Mouse (Mus musculus): ENCODE measurements around the gene Snph. TPM values are rescaled to one million over a fixed set of nuclear protein-coding genes. Genes with fewer than 3 reads are reported as not detected.
"Not testable (repeated sequence)": the region's sequence is repeated elsewhere in the genome, so short reads cannot be mapped to it uniquely, and the experiment has no call there.

Gene Snph
- polyA plus RNA-seq, 1 experiment from 2014 or later: 25.4 TPM

DNA sequence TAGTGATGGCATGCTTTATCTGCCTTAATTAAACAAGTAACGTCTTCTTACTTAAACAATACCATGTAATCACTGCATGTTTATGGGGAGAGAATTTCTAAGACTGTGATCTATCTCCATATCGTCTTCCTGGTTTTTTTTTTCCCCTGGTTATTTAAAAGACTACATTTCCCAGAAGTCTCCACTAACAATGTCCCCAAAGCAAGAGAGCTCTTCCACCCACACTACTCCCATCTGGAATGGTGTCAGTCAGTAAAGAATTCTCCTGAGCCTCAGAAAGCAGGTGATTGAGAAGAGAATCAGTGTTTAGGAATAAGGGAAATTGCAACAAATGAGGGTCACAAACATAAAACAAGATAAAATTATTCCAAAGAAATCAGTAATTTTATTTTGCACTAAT lies 2.5 kb upstream of the Snph start:
- DNase-seq (ENCODE audit: low spot score) (peak; percentile 53), ATAC-seq (ENCODE audit: low FRiP score) (no peak)
- H3K4me3 ChIP-seq (replicated peaks; ENCODE audit: low read length): no peak overlapping the region
- no peaks in the 10 kb centered on the region for H3K9me3 ChIP-seq (ENCODE audit: control insufficient read depth, low read length)
- H3K9ac ChIP-seq: no peak overlapping the region
- 0 out of 2 replicates have a peak, but pooled peaks cover 4% of the 10 kb centered on the region for H3K27me3 ChIP-seq (ENCODE audit: control insufficient read depth, insufficient read depth, low read length)
- peaks cover 20% of the 10 kb centered on the region; the same call in 1 of the 2 replicates for H3K4me1 ChIP-seq (replicated peaks; ENCODE audit: control insufficient read depth, insufficient read depth, low read length)
- no peaks in the 10 kb centered on the region for H3K36me3 ChIP-seq (replicated peaks; ENCODE audit: control insufficient read depth, insufficient read depth)
- no peak overlapping the region for H3K4me2 ChIP-seq (replicated peaks)
- 33% methylated on average over 2 of the region's 2 CpGs for WGBS
- no peak overlapping the region for H3K27ac ChIP-seq

DNA sequence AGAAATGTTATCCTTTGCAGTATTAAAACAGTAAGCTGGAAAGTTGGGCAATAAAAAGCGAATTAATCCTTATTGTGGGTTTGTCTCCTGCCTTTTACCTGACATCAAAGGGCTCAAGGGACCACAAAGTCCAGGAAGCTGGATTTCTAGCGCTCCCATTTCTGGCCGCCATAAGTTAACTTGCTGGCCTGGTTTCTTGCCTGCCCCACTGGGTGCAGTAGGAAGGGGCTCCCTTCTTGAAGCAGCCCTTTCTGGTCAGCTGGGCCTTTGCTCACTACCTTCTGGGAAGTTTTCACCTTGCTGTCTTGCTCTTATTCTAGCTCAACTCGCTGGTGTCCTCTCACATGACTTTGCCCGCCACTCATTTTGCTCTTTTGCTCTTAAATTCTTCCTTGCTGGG lies 589 bp upstream of the Snph start:
- Histone ChIP-seq H3K4me2 (replicated peaks) (peak overlapping the region; percentile 69), H3K9me3 (ENCODE audit: control insufficient read depth, low read length) (no peaks in the 10 kb centered on the region), H3K4me3 (replicated peaks; ENCODE audit: low read length) (peak overlapping the region; percentile 92; the same call in 1 of the 2 replicates), H3K36me3 (replicated peaks; ENCODE audit: control insufficient read depth, insufficient read depth) (no peaks in the 10 kb centered on the region), H3K9ac (peak overlapping the region; percentile 93; the same call in 1 of the 2 replicates), H3K27me3 (ENCODE audit: control insufficient read depth, insufficient read depth, low read length) (0 out of 2 replicates have a peak, but pooled peaks cover 4% of the 10 kb centered on the region), H3K4me1 (replicated peaks; ENCODE audit: control insufficient read depth, insufficient read depth, low read length) (peaks cover 22% of the 10 kb centered on the region; the same call in 1 of the 2 replicates), H3K27ac (no peak overlapping the region)
- ATAC-seq (ENCODE audit: low FRiP score) (no peak), DNase-seq (ENCODE audit: low spot score) (no peak)
- 48% methylated on average over 5 of the region's 5 CpGs for WGBS

DNA sequence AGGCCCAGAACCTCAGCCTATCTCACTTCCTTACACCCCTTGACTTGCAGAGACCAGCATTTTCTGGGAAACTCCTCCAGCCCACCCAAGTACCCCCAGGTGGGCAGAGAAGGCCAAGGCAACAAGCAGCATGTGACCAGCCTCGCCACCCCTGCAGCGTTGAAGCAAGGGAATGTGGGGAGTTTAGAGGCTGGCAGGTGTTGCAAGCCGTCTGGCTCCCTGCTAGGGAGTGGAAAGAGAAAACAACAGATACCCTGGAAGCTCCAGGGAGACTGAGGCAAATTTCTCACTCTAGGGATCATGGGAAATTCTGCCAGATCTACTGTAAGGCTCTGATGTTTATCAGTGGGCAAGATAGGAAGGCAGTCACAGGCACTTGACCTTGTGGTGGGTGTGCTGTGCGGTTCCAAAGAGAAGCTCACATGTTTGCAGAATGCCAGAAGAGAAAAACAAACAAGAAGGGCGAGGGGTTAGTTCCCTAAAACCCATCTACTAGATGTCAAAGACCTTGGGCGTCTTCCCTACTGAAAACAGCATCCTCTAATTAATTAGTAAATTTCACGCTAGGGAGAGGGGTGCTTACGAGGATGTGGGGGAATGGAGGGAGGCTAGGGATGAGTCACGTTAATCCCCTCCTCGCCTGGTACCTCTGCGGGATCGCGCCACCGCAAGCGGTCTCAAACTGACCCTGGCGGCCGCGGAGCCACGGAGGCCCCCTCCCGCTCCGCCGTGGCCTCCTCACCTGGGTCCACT lies 811 bp downstream of the Snph start:
- Histone ChIP-seq H3K27ac (peak overlapping the region; percentile 91), H3K4me3 (replicated peaks; ENCODE audit: low read length) (peak overlapping the region; percentile 92), H3K4me1 (replicated peaks; ENCODE audit: control insufficient read depth, insufficient read depth, low read length) (peaks cover 22% of the 10 kb centered on the region; the same call in 1 of the 2 replicates), H3K36me3 (replicated peaks; ENCODE audit: control insufficient read depth, insufficient read depth) (no peaks in the 10 kb centered on the region), H3K27me3 (ENCODE audit: control insufficient read depth, insufficient read depth, low read length) (0 out of 2 replicates have a peak, but pooled peaks cover 4% of the 10 kb centered on the region), H3K4me2 (replicated peaks) (peak overlapping the region; percentile 69), H3K9me3 (ENCODE audit: control insufficient read depth, low read length) (no peaks in the 10 kb centered on the region), H3K9ac (peak overlapping the region; percentile 93)
- ATAC-seq (ENCODE audit: low FRiP score): peak; percentile 7; the same call in 1 of the 2 replicates
- no peak for DNase-seq (ENCODE audit: low spot score)
- WGBS: 1% methylated on average over 22 of the region's 22 CpGs

DNA sequence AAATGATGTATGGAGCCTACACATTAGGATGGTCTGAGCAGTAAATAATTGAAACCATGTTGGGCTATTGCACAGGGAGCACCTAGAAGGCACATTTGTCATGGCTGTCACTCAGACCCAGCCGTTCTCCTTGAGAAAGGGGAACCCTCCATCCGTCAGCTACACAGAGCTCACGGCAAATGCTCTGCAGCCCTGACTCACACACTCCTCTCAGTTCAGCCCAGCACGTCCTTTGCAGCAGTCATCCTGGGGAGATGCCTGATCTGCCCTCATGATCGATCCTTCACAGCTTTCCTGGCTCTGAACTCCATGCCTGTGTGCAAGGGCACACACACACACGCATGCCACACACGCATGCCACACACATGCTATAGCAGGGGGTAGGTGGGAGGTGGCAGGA lies 3.1 kb downstream of the Snph start:
- Histone ChIP-seq H3K4me3 (replicated peaks; ENCODE audit: low read length) (no peak overlapping the region), H3K36me3 (replicated peaks; ENCODE audit: control insufficient read depth, insufficient read depth) (no peaks in the 10 kb centered on the region), H3K9ac (0 out of 2 replicates have a peak overlapping the region, but pooled peaks have one; percentile 37), H3K4me1 (replicated peaks; ENCODE audit: control insufficient read depth, insufficient read depth, low read length) (peaks cover 22% of the 10 kb centered on the region; the same call in 1 of the 2 replicates), H3K27me3 (ENCODE audit: control insufficient read depth, insufficient read depth, low read length) (0 out of 2 replicates have a peak, but pooled peaks cover 4% of the 10 kb centered on the region), H3K4me2 (replicated peaks) (peak overlapping the region; percentile 3; the same call in 1 of the 2 replicates), H3K9me3 (ENCODE audit: control insufficient read depth, low read length) (no peaks in the 10 kb centered on the region), H3K27ac (no peak overlapping the region; the same call in 1 of the 2 replicates)
- WGBS: 60% methylated on average over 7 of the region's 7 CpGs
- DNase-seq (ENCODE audit: low spot score): no peak
- ATAC-seq (ENCODE audit: low FRiP score): no peak

DNA sequence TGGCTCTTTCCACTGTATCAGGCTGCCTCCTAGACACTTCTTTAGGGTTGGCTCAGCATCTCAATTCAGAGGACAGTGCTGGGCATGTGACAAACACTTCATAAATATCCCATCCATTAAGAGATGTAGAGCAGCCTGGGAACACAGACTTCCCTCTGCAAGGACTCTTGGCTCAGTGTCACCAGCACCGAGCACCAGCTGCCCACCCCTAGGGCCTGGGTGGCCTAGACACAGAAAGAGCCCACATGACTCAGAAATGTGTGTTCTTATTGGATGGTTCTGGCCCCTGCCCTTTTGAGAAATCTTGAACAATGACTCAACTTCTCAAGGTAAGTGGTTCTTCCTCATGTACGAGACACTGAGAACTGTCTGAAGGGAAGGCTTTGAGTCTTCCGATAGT lies 4.4 kb downstream of the Snph start:
- Histone ChIP-seq H3K4me3 (replicated peaks; ENCODE audit: low read length) (no peak overlapping the region), H3K36me3 (replicated peaks; ENCODE audit: control insufficient read depth, insufficient read depth) (no peaks in the 10 kb centered on the region), H3K27me3 (ENCODE audit: control insufficient read depth, insufficient read depth, low read length) (0 out of 2 replicates have a peak, but pooled peaks cover under 1% of the 10 kb centered on the region), H3K9ac (no peak overlapping the region), H3K9me3 (ENCODE audit: control insufficient read depth, low read length) (no peaks in the 10 kb centered on the region), H3K4me2 (replicated peaks) (no peak overlapping the region), H3K4me1 (replicated peaks; ENCODE audit: control insufficient read depth, insufficient read depth, low read length) (peaks cover 20% of the 10 kb centered on the region; the same call in 1 of the 2 replicates), H3K27ac (no peak overlapping the region)
- ATAC-seq (ENCODE audit: low FRiP score) (no peak), DNase-seq (ENCODE audit: low spot score) (no peak)
- 91% methylated on average over 3 of the region's 3 CpGs for WGBS

DNA sequence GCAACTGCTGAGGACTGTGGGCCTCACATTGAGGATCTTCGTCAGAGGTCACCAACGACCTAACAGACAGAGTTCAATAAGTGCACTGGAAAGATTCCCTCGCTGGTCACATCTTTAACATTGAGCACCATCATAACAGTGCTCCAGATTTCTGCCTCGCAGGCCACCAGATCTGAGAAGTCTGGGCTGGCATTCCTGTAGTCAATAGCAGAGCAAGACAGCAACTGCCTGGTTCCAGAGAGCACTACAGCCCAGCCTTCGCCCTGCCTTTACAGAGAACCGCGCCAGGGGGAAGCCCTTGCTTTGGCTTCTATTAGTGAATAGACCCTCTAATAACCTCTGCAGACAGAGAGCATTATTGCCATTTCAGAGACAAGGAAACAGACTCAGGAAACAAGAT lies 6.1 kb downstream of the Snph start:
- Histone ChIP-seq H3K36me3 (replicated peaks; ENCODE audit: control insufficient read depth, insufficient read depth) (no peaks in the 10 kb centered on the region), H3K27me3 (ENCODE audit: control insufficient read depth, insufficient read depth, low read length) (no peaks in the 10 kb centered on the region), H3K9me3 (ENCODE audit: control insufficient read depth, low read length) (no peaks in the 10 kb centered on the region), H3K4me3 (replicated peaks; ENCODE audit: low read length) (no peak overlapping the region), H3K4me2 (replicated peaks) (no peak overlapping the region), H3K4me1 (replicated peaks; ENCODE audit: control insufficient read depth, insufficient read depth, low read length) (peaks cover 15% of the 10 kb centered on the region; the same call in 1 of the 2 replicates), H3K27ac (no peak overlapping the region), H3K9ac (no peak overlapping the region)
- no peak for DNase-seq (ENCODE audit: low spot score)
- 96% methylated on average over 7 of the region's 7 CpGs for WGBS
- ATAC-seq (ENCODE audit: low FRiP score): no peak

DNA sequence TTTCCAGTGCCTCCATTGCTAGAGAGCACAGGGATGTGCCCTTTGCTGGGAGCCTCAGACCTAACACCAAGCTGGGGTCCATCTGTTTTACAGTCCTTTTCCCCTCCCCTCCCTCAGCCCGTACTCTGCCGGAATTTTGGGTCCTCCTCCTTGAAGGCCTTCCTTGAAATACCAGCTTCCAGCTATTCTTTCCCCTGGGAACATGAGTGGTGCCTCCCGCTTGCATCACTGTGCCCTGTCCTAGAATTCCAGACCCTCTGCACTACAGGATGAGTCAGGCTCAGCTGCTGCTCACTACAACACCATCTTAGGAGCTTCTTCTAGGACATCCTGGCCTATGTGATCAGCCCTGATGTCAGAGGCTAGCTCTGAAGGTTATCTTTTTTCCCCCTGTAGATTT lies 8.6 kb downstream of the Snph start:
- no peak overlapping the region for H3K9ac ChIP-seq
- H3K4me3 ChIP-seq (replicated peaks; ENCODE audit: low read length): no peak overlapping the region
- H3K9me3 ChIP-seq (ENCODE audit: control insufficient read depth, low read length): no peaks in the 10 kb centered on the region
- no peak overlapping the region for H3K27ac ChIP-seq
- 70% methylated on average over 3 of the region's 3 CpGs for WGBS
- DNase-seq (ENCODE audit: low spot score) (no peak), ATAC-seq (ENCODE audit: low FRiP score) (no peak)
- no peaks in the 10 kb centered on the region for H3K36me3 ChIP-seq (replicated peaks; ENCODE audit: control insufficient read depth, insufficient read depth)
- no peaks in the 10 kb centered on the region for H3K27me3 ChIP-seq (ENCODE audit: control insufficient read depth, insufficient read depth, low read length)
- H3K4me1 ChIP-seq (replicated peaks; ENCODE audit: control insufficient read depth, insufficient read depth, low read length): no peaks in the 10 kb centered on the region
- no peak overlapping the region for H3K4me2 ChIP-seq (replicated peaks)

DNA sequence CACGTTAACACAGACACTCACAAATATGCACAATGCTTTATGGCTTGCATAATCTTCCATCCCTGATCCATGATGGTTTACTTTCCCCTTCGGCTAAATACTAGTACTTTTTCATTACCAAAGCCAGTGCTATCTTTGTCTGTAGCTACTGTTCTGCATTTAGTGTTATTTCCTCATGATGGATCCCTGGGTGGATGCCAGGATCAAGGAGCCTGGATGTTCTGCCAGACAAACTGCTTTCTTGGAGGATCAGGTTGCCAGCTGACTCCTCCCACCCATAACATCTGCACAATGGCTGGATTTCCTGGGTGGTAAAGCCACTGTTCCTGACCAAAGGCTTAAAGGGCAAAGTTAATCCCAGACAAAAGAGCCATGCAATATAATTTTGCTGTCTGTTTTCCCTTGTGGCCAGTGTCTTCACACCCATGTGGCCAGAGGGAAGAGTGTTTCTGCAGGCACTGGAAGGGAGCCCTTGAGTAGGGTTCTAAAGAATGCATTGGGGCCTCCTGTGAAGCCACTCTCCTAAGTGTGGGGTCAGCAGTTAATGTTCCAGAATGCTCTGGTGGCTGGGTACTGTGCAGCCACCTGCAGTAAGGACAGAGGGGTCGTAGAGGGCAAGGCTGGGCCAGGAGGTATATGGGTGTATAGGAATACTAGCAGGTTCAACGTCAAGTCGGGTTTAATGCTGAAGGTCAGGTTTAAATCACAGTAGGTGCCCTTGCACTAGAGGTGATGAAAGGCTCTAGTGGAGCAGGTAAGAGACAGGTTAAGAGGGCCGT lies 15.7 kb downstream of the Snph start:
- ATAC-seq (ENCODE audit: low FRiP score): no peak
- WGBS: 85% methylated on average over 6 of the region's 6 CpGs
- no peak overlapping the region for H3K9ac ChIP-seq

DNA sequence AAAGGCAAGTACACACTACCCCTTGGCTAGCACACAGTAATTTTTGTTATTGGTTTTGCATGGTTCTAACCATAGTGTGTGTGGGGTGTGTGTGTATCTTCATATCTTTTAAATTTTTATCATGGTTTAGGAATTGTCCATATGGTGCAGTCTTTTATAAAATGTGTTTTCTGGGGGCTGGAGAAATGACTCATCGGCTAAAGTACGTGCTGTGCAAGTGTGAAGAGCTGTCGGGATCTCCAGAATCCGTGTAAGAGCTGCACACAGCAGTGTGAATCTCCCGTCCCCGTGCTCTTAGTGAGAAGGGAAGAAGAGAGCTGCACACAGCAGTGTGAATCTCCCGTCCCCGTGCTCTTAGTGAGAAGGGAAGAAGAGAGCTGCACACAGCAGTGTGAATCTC lies 16.6 kb downstream of the Snph start:
- not testable (repeated sequence) for H3K27me3 ChIP-seq (ENCODE audit: control insufficient read depth, insufficient read depth, low read length); H3K9me3 ChIP-seq (ENCODE audit: control insufficient read depth, low read length); H3K27ac ChIP-seq; DNase-seq (ENCODE audit: low spot score); ATAC-seq (ENCODE audit: low FRiP score); H3K4me3 ChIP-seq (replicated peaks; ENCODE audit: low read length); H3K4me1 ChIP-seq (replicated peaks; ENCODE audit: control insufficient read depth, insufficient read depth, low read length); H3K36me3 ChIP-seq (replicated peaks; ENCODE audit: control insufficient read depth, insufficient read depth); H3K9ac ChIP-seq; H3K4me2 ChIP-seq (replicated peaks)
- 91% methylated on average over 6 of the region's 8 CpGs for WGBS

More for the DNA sequence above, 15.7 kb downstream of the Snph start:
- H3K27me3 ChIP-seq (ENCODE audit: control insufficient read depth, insufficient read depth, low read length): no peaks in the 10 kb centered on the region
- no peaks in the 10 kb centered on the region for H3K36me3 ChIP-seq (replicated peaks; ENCODE audit: control insufficient read depth, insufficient read depth)
- H3K4me3 ChIP-seq (replicated peaks; ENCODE audit: low read length): no peak overlapping the region
- no peaks in the 10 kb centered on the region for H3K4me1 ChIP-seq (replicated peaks; ENCODE audit: control insufficient read depth, insufficient read depth, low read length)
- H3K27ac ChIP-seq: no peak overlapping the region
- no peak overlapping the region for H3K4me2 ChIP-seq (replicated peaks)
- DNase-seq (ENCODE audit: low spot score): no peak
- no peaks in the 10 kb centered on the region for H3K9me3 ChIP-seq (ENCODE audit: control insufficient read depth, low read length)
